Mouse (Mus musculus) heart, embryonic 14.5 days (tissue): ENCODE data around the gene Lepr. TPM values are rescaled to one million over a fixed set of nuclear protein-coding genes. Genes with fewer than 3 reads are reported as not detected.
A peak's percentile ranks its signal among the peaks of the same experiment; 100 is the strongest.

ENCODE experiments used
- ATAC-seq: fragments of 200-750 bp; cut with Nextera tagmentation; 2 replicates; pipeline ENCODE4 v1.8.0; 2017; ENCODE audit warnings: low read depth, moderate TSS enrichment; ENCODE audit not compliant: insufficient number of reproducible peaks, insufficient read depth, low FRiP score
- H3K27ac ChIP-seq, 2 experiments: fragments of 200-500 bp in 1 of 2; fragments of 300-500 bp in 1 of 2; sonication (generic) in 1 of 2; replicated peaks in 1 of 2; 2 replicates each; pipeline ENCODE4 v1.5.1; 2012 to 2014; ENCODE audit warnings: low read depth in 2 of 2, low read length in 2 of 2, control low read depth in 1 of 2, mild to moderate bottlenecking in 1 of 2, mixed read lengths in 1 of 2; ENCODE audit not compliant: control insufficient read depth in 1 of 2, insufficient read depth in 1 of 2
- H3K27me3 ChIP-seq: fragments of 300-500 bp; sonication (generic); 2 replicates; pipeline ENCODE4 v1.6.1; 2014; ENCODE audit warnings: mild to moderate bottlenecking, low read length, control low read depth; ENCODE audit not compliant: control insufficient read depth, insufficient read depth
- H3K36me3 ChIP-seq: fragments of 300-500 bp; sonication (generic); 2 replicates; pipeline ENCODE4 v1.6.1; 2014; ENCODE audit warnings: mild to moderate bottlenecking, control low read depth, low read length, mixed read lengths; ENCODE audit not compliant: control insufficient read depth, insufficient read depth
- H3K4me1 ChIP-seq, 2 experiments: fragments of 200-500 bp in 1 of 2; fragments of 300-500 bp in 1 of 2; sonication (generic) in 1 of 2; 2 replicates each; pipeline ENCODE4 v1.6.1; 2012 to 2014; ENCODE audit warnings: low read length in 2 of 2, control low read depth in 1 of 2, mixed read lengths in 1 of 2; ENCODE audit not compliant: control insufficient read depth in 2 of 2, insufficient read depth in 2 of 2
- H3K4me2 ChIP-seq: fragments of 300-500 bp; sonication (generic); 2 replicates; pipeline ENCODE4 v1.6.1; 2014; ENCODE audit warnings: mild to moderate bottlenecking, low read length
- H3K4me3 ChIP-seq, 2 experiments: fragments of 200-500 bp in 1 of 2; fragments of 300-500 bp in 1 of 2; sonication (generic) in 1 of 2; 2 replicates each; pipeline ENCODE4 v1.5.1; 2012 to 2014; ENCODE audit warnings: low read length in 2 of 2, mild to moderate bottlenecking in 2 of 2, control low read depth in 1 of 2, low read depth in 1 of 2, moderate library complexity in 1 of 2; ENCODE audit not compliant: control insufficient read depth in 1 of 2, insufficient read depth in 1 of 2
- H3K9ac ChIP-seq: fragments of 300-500 bp; sonication (generic); 2 replicates; pipeline ENCODE4 v1.6.1; 2014; ENCODE audit warnings: mild to moderate bottlenecking, low read length
- H3K9me3 ChIP-seq: fragments of 300-500 bp; sonication (generic); 2 replicates; pipeline ENCODE4 v1.6.1; 2016; ENCODE audit warnings: low read length, control low read depth; ENCODE audit not compliant: control insufficient read depth
- WGBS: fragments of 180-500 bp; shearing (Covaris S2); extraction: QIAGEN DNeasy Blood & Tissue Kit; methylation state at CpG from one replicate; pipeline ENCODE4 v1.1.7; 2014; 5-methylcytosine and 5-hydroxymethylcytosine counted together
- polyA plus RNA-seq: library from polyadenylated mRNA; unstranded; fragments of >200 nt; fragmentation: Nextera tagmentation; extraction: Ambion mirVana; gene quantifications from 2 replicates; pipeline ENCODE4 v1.2.1, GENCODE M21; 2014

The Lepr gene
- polyA plus RNA-seq, 1 experiment from 2014 or later = 1.3 TPM

DNA sequence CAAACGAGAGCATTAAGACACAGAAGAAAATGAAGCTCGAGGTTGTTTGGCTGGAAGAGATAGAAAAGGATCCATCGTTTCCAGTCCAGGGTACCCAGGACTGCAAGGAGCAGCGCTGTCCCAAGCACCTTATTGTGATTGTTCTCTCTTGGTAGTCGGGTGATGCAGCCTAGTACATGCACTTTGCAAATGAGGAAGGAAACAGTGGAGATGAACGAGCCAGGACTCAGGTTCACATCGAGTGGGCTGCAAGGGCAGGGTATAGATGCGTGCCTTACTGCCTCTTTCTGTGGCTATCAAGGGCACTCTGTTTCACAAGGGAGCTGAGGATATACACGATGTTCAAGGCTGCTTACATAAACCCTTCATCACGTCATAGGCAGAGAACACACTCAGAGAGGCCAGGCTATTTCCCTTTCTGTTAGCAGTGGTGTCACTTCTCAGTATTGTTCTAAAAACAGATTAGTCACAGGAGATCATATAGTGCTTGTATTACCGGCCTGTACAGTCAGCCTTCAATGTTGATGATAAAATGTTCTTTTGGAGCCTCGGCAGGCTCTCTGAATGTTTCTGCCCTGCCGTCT is 30.9 kb upstream of the Lepr start:
- no peaks in the 10 kb centered on the region for H3K27me3 ChIP-seq
- no peak overlapping the region for H3K4me3 ChIP-seq
- no peak overlapping the region for H3K4me2 ChIP-seq
- no peak overlapping the region for H3K9ac ChIP-seq
- ATAC-seq = no peak
- H3K27ac ChIP-seq = no peak overlapping the region
- no peaks in the 10 kb centered on the region for H3K9me3 ChIP-seq
- WGBS = 61% methylated on average over 13 of the region's 13 CpGs
- no peaks in the 10 kb centered on the region for H3K4me1 ChIP-seq
- H3K36me3 ChIP-seq = no peaks in the 10 kb centered on the region

GRCm38 (mm10) chr4:101689241-101689640 is 28.0 kb upstream of the Lepr start:
- Histone ChIP-seq H3K4me3 (no peak overlapping the region), H3K4me1 (no peaks in the 10 kb centered on the region), H3K9ac (no peak overlapping the region), H3K27me3 (no peaks in the 10 kb centered on the region), H3K36me3 (no peaks in the 10 kb centered on the region), H3K4me2 (no peak overlapping the region), H3K27ac (no peak overlapping the region), H3K9me3 (no peaks in the 10 kb centered on the region)
- ATAC-seq = no peak
- WGBS = 72% methylated on average over 4 of the region's 4 CpGs

GRCm38 (mm10) chr4:101689645-101690044 is 27.6 kb upstream of the Lepr start:
- ATAC-seq = no peak
- no peaks in the 10 kb centered on the region for H3K27me3 ChIP-seq
- H3K9ac ChIP-seq = no peak overlapping the region
- no peak overlapping the region for H3K4me3 ChIP-seq
- no peak overlapping the region for H3K4me2 ChIP-seq
- H3K4me1 ChIP-seq = no peaks in the 10 kb centered on the region
- no peak overlapping the region for H3K27ac ChIP-seq
- no peaks in the 10 kb centered on the region for H3K9me3 ChIP-seq
- WGBS = 60% methylated on average over 5 of the region's 5 CpGs
- no peaks in the 10 kb centered on the region for H3K36me3 ChIP-seq

GRCm38 (mm10) chr4:101692892-101693291 is 24.3 kb upstream of the Lepr start:
- Histone ChIP-seq H3K9me3 (no peaks in the 10 kb centered on the region), H3K4me2 (no peak overlapping the region), H3K27ac (no peak overlapping the region), H3K4me3 (no peak overlapping the region), H3K27me3 (no peaks in the 10 kb centered on the region), H3K36me3 (no peaks in the 10 kb centered on the region), H3K4me1 (no peaks in the 10 kb centered on the region), H3K9ac (no peak overlapping the region)
- ATAC-seq = no peak
- WGBS = 83% methylated on average over 4 of the region's 4 CpGs

- Histone ChIP-seq H3K4me2 (no peak overlapping the region), H3K9ac (no peak overlapping the region), H3K4me1 (no peaks in the 10 kb centered on the region), H3K36me3 (no peaks in the 10 kb centered on the region), H3K27ac (no peak overlapping the region), H3K4me3 (no peak overlapping the region), H3K9me3 (no peaks in the 10 kb centered on the region), H3K27me3 (no peaks in the 10 kb centered on the region)
- 62% methylated on average over 6 of the region's 6 CpGs for WGBS
- ATAC-seq = no peak
Measured at GRCm38 (mm10) chr4:101694529-101694928, 22.7 kb upstream of the Lepr start.

GRCm38 (mm10) chr4:101697236-101697635 is 20.0 kb upstream of the Lepr start:
- Histone ChIP-seq H3K27ac (no peak overlapping the region), H3K36me3 (no peaks in the 10 kb centered on the region), H3K9me3 (no peaks in the 10 kb centered on the region), H3K9ac (no peak overlapping the region), H3K4me1 (no peaks in the 10 kb centered on the region), H3K4me2 (no peak overlapping the region), H3K4me3 (no peak overlapping the region), H3K27me3 (no peaks in the 10 kb centered on the region)
- 0 out of 2 replicates have a peak, but pooled peaks have one; percentile 50 for ATAC-seq
- WGBS = 67% methylated on average over 3 of the region's 3 CpGs

- no peak overlapping the region for H3K9ac ChIP-seq
- H3K4me3 ChIP-seq = no peak overlapping the region
- H3K4me2 ChIP-seq = no peak overlapping the region
- no peaks in the 10 kb centered on the region for H3K36me3 ChIP-seq
- ATAC-seq = no peak
- H3K27ac ChIP-seq = no peak overlapping the region
- no peaks in the 10 kb centered on the region for H3K27me3 ChIP-seq
- 85% methylated on average over 1 of the region's 1 CpGs for WGBS
- H3K4me1 ChIP-seq = no peaks in the 10 kb centered on the region
- no peaks in the 10 kb centered on the region for H3K9me3 ChIP-seq
Measured at GRCm38 (mm10) chr4:101699423-101699822, 17.8 kb upstream of the Lepr start.
